Comparison of ENCODE assay signal across 22 mouse cellular contexts in the genomic region with DNA sequence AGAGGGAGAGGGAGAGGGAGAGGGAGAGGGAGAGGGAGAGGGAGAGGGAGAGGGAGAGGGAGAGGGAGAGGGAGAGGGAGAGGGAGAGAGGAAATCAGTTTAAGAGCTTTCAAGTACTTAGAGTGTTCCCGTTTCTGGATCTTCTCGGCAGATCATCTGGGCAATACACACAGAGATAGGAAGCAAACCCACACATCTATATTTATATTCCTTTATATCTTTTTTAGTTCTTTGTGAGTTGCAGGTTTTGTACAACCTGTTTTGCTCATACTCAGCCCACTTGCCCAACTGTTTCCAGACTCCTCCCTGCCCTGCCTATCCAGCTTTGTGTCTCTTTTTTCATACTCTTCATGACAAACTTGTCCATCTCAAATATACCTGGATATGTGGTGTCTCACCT.
"Had no signal": no experiment of that assay in that cellular context is flagged by ENCODE, and none has a peak within 500 bp of the region (broad histone marks: within the 10 kb centered on the region; RNA-seq: fewer than 3 reads in every experiment).

No protein-coding gene starts in this region.

- DNase-seq: cerebellum, adult 2 months; cerebellum, adult 8-10 months; cerebellum, adult 9-10 months; cerebellum, adult 9-11 months; cerebellum, postnatal 10 days; cerebellum, postnatal 14 days; cerebellum, postnatal 25 days; cerebellum, postnatal 36 days; embryo, embryonic 11 days; forebrain, postnatal 0 days; gastrocnemius, adult 2 months; gastrocnemius, postnatal 10 days; gastrocnemius, postnatal 14 days; gastrocnemius, postnatal 25 days; gastrocnemius, postnatal 36 days; heart, adult 11 months; heart, adult 18-20 months; heart, adult 2 months had no signal

- ATAC-seq: forebrain, embryonic 13.5 days; forebrain, embryonic 14.5 days; forebrain, embryonic 15.5 days; forebrain, embryonic 16.5 days; forebrain, postnatal 0 days had no signal
